ENCODE assay signal across 1 mouse cellular context in the genomic region with DNA sequence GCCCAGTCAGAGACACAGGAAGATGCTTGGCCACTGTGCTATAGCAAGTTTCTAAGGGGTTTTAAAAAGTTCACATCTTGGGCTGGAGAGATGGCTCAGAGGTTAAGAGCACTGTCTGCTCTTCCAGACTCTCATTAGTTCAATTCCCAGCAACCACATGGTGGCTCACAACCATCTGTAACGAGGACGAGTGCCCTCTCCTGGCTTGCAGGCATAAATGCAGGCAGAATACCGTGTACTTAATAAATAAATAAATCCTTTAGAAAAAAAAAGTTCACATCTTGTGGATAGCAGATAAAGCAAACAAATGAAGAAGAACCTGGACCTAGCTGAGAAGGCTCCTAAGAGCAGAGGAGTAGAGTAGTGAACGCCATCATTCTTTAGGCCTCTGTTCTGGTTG.
TF ChIP-seq lines count a peak whose summit lies in the region.

No protein-coding gene starts in this region.

TF ChIP-seq in CH12.LX, 34 proteins besides CTCF, POLR2A, EP300 and RAD21 (continued from another document):
- TF ChIP-seq MYC (IDR thresholded peaks at IDR 0.05; ENCODE audit: low read depth, low read length) (peak; percentile 84), E2F4 (IDR thresholded peaks at IDR 0.05; ENCODE audit: insufficient replicate concordance, low read depth, low read length) (no peak)
